Mouse (Mus musculus): ENCODE results near the gene Gm5134. TPM values are rescaled to one million over a fixed set of nuclear protein-coding genes. Genes with fewer than 3 reads are reported as not detected.

The Gm5134 gene
- polyA plus RNA-seq, 1 experiment from 2014 or later: not detected

DNA sequence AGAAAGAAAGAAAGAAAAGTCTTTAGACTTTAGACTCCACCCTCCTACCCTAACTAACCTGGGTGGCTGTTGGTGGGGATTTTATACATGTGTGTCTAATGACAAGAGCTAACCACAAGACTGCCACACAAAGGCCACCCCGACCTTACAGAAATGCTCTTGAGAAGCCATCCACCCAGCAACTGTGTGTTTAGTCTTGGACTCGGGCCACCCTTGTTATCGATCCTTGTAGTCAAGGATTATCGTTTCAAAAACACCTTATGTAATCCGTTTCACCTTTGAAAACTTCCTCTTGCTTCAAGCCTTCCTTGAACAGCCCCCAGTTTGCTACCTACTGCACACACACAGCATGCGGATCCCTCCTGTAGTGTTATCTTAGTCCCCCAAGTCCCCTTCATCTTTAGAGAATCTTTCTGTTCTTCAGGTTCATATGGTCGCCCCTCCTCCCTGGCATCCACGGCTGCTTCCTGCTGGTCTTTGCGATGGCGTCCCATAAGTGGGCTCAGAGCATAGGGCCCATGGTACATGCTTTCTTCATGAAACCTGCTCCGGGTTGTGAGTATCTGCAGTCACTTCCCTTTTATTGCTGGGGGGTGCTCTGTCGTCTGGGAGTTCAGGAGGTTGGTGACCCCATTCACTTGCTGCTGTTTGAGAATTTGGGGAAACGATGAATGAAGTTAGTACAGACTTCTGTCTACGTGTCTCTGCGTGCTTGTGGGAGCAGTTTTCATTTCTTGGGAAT, 11.4 kb upstream of the Gm5134 start, which contains the start of gene Vpreb3:
TSS of gene Vpreb3 (plus strand) at position 322 of the 742 bp plus-strand sequence.
- H3K27me3 ChIP-seq: peaks cover 21% of the 10 kb centered on the region
- H3K36me3 ChIP-seq (replicated peaks): no peaks in the 10 kb centered on the region
- WGBS: 84% methylated on average over 15 of the region's 15 CpGs
- no peak within 1 kb of the TSS for H3K4me3 ChIP-seq (replicated peaks)
- no peaks in the 10 kb centered on the region for H3K9me3 ChIP-seq
- H3K27ac ChIP-seq: no peak within 1 kb of the TSS
- H3K9ac ChIP-seq: no peak within 1 kb of the TSS
- ATAC-seq (ENCODE audit: low FRiP score): no peak
- H3K4me2 ChIP-seq: no peak within 1 kb of the TSS
- H3K4me1 ChIP-seq: peaks cover 16% of the 10 kb centered on the region

DNA sequence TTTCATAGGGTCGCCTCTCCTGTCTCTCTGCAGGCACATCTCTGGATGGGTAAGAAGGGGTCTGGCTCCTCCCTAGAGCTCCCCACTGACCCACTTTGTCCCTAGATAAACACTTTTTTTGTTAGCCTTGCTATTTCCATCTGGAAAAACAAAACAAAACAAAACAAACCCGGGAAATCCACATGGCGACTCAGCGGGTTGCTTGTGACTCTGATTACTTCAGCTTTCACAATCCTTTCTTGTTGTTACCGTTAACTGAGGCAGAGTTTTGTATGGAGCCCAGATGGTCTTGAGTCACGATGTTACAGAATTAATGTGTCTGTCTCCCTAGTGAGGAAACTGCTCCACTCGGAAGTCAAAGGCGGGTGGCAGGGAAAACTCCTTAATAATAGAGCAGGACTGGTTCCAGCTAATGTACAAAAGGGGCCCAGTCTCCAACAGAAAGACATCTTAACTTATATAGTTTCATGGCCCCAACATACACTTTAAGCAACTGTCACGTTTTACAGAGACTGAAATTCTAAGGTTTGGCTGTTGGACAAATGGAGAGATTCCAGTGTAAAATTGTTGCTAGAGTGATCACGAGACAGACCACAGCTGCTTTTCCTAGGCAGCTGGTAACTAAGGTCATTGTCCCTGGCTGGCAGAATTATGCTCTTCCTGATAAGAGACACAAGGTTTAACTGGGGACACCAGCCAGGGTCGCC, 10.1 kb upstream of the Gm5134 start:
- Histone ChIP-seq H3K9me3 (no peaks in the 10 kb centered on the region), H3K4me2 (no peak overlapping the region), H3K27ac (no peak overlapping the region), H3K36me3 (replicated peaks) (no peaks in the 10 kb centered on the region), H3K4me1 (peaks cover 16% of the 10 kb centered on the region), H3K4me3 (replicated peaks) (no peak overlapping the region), H3K27me3 (peaks cover 20% of the 10 kb centered on the region; the same call in 1 of the 2 replicates), H3K9ac (no peak overlapping the region)
- 0 out of 2 replicates have a peak, but pooled peaks have one; percentile 30 for ATAC-seq (ENCODE audit: low FRiP score)
- 29% methylated on average over 11 of the region's 11 CpGs for WGBS

DNA sequence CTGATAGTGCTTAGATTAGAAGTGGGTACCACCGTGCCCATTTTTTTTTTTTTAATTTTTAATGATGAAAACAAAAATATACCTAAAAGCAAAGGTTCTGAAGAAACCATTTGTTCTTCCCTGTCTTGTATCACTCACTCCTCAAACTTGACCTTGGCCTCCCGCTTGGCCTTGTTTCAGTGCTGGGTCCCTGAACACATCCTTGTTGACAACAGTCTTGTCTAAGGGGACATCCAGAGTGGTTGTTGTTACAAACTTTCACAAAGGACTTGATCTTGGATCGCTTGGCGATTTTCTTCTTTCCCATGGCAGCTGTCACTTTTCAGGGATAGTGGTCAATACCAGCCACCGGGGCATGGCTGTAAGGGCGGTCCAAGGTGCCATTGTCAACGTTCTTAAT, 9.1 kb upstream of the Gm5134 start:
- Histone ChIP-seq H3K4me3 (replicated peaks) (no peak overlapping the region), H3K36me3 (replicated peaks) (no peaks in the 10 kb centered on the region), H3K9me3 (no peaks in the 10 kb centered on the region), H3K4me1 (peaks cover 16% of the 10 kb centered on the region), H3K27ac (no peak overlapping the region), H3K27me3 (peaks cover 29% of the 10 kb centered on the region), H3K4me2 (no peak overlapping the region), H3K9ac (no peak overlapping the region)
- no peak for ATAC-seq (ENCODE audit: low FRiP score)
- WGBS: 94% methylated on average over 7 of the region's 7 CpGs

DNA sequence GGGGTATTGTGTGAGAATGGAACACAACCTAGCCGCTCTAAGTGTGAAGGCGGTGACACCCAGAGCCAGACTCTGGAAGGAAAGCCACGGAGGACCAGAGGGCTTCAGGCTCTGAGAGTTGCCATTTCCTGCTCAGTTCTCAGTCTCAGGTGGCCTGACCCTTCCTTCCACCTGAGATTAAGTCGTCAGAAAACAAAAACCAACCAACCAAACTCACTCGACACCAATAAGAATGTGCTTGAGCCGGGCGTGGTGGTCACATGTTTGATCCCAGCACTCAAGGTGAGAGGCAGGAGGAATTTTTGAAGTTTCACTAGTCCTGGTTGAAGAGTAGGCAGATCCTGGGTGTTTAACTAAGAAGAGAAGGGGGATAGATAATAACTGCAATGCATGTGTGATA, 8.4 kb upstream of the Gm5134 start:
- no peak for ATAC-seq (ENCODE audit: low FRiP score)
- H3K27me3 ChIP-seq: peaks cover 33% of the 10 kb centered on the region
- no peak overlapping the region for H3K9ac ChIP-seq
- WGBS: 86% methylated on average over 7 of the region's 7 CpGs
- no peak overlapping the region for H3K27ac ChIP-seq
- H3K9me3 ChIP-seq: no peaks in the 10 kb centered on the region
- H3K4me2 ChIP-seq: no peak overlapping the region
- no peak overlapping the region for H3K4me3 ChIP-seq (replicated peaks)
- H3K36me3 ChIP-seq (replicated peaks): no peaks in the 10 kb centered on the region
- H3K4me1 ChIP-seq: peaks cover 17% of the 10 kb centered on the region

DNA sequence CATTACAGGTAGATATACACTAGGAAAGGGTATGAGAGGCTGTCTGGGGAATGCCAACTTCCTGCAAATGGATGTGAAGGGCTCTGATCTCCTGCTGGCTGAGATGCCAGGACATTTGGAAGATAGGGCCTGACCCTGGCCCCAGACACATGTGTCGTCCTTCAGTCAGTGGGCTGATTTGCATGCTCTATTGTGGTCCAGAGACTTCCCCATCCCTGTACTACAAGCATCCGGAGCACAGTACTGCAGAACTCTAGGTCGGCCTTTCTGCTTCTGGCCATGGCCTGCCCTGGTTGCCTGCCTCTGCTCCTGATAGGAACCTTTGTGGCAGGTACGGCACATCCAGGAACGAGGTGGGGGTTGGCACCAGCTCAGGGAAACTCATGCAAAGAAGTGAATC, 6.2 kb upstream of the Gm5134 start:
- no peak for ATAC-seq (ENCODE audit: low FRiP score)
- peaks cover 31% of the 10 kb centered on the region for H3K27me3 ChIP-seq
- no peak overlapping the region for H3K4me3 ChIP-seq (replicated peaks)
- H3K4me1 ChIP-seq: peaks cover 20% of the 10 kb centered on the region
- H3K4me2 ChIP-seq: no peak overlapping the region
- H3K9me3 ChIP-seq: no peaks in the 10 kb centered on the region
- no peak overlapping the region for H3K9ac ChIP-seq
- no peak overlapping the region for H3K27ac ChIP-seq
- H3K36me3 ChIP-seq (replicated peaks): no peaks in the 10 kb centered on the region
- 78% methylated on average over 5 of the region's 5 CpGs for WGBS

DNA sequence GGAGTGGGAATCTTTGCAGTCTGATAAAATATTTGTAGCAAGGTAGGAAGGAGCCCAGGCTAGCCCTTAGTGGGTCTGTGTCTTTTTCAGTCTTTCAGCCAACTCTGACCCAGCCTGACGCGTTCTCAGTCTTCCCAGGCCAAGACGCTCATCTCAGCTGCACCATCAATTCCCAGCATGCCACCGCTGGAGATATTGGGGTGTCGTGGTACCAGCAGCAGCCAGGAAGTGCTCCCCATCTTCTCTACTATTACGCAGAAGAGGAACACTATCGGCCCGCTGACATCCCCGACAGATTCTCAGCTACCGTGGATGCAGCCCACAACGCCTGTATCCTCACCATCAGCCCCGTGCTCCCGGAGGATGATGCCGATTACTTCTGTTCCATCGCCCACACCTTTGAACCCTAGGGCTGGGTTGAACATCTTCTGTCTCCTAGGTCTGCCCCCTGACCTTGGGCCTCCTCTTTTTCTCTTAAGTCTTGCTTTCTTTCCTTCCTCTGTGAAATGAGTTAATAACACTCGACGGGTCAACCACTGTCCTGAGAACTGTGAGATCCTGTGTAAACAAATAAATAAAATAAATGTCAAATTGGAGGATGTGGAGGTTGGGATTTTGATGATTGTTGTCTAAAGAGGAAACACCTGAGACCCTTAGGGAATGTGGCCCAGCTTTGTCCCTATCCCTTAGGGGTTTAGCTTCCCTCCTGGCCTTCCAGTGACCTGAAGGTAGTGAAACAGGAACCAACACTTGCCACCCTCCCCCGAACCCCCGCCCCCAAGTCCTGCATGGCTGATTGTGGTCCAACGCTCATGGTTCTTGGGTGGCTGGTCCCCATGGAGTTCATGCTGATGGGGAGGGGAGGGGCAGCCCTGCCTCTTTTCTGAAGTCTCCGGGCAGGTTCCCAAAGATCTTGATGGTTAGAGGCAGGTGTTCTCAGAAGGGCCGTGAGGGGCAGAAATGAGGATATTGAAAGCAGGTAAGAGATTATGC, 5.0 kb upstream of the Gm5134 start:
- Histone ChIP-seq H3K9ac (no peak overlapping the region), H3K4me1 (peaks cover 12% of the 10 kb centered on the region), H3K27ac (no peak overlapping the region), H3K9me3 (no peaks in the 10 kb centered on the region), H3K27me3 (peaks cover 26% of the 10 kb centered on the region), H3K4me3 (replicated peaks) (no peak overlapping the region), H3K4me2 (no peak overlapping the region), H3K36me3 (replicated peaks) (no peaks in the 10 kb centered on the region)
- WGBS: 84% methylated on average over 22 of the region's 22 CpGs
- no peak for ATAC-seq (ENCODE audit: low FRiP score)

DNA sequence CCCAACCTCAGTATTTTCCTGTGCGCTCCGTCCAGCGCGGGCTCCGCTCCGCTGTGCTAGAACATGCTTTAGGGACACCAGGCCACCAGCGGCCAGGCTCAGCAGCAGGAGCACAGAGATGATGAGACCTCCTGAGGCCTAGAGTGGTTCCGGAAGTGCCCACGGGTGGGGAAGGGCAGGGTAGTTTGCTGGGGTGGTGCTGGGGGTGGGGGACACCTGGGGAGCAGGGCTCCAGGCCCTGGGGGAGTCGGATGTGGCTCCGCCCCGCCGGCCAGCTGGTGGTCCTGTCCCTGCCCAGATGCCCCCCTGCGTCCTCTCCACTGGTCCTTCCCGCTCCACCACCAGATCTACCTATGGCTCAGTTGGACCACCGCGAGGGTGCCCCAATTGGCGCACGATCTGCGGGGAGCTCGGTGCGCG, 3.5 kb upstream of the Gm5134 start:
- WGBS: 3% methylated on average over 23 of the region's 23 CpGs
- no peak overlapping the region for H3K27ac ChIP-seq

DNA sequence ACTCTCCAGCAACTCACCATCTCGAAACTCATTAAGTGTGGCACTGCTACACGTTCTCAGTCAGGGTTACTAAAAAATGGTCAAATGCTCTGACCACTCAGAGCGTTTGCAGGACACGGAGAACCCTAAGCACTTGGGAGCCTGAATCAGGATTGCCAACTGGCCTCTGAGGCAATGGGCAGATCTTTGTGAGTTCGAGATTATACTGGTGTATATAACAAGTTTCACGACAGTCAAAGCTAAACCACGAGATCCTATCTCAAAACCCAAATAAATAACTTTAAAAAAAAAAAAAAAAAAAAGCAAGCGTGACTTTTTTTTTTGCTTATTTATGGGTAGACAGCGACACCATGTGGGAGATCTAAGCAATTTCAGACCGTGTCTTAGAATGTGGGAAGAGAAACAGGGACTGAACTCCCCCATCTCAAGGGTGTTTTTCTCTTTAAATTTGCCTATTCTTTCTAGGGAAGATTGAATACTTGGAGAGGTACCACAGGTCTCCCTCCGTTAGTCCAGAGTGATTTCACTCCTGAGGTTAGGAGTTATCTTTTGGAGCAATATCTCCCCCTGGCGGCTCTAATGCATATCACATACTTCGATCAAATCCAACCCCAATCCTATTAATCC, 2.8 kb upstream of the Gm5134 start:
- Histone ChIP-seq H3K27me3 (peaks cover 26% of the 10 kb centered on the region), H3K4me3 (replicated peaks) (peak overlapping the region; percentile 44), H3K4me1 (peaks cover 10% of the 10 kb centered on the region; the same call in 1 of the 2 replicates), H3K36me3 (replicated peaks) (no peaks in the 10 kb centered on the region), H3K27ac (no peak overlapping the region), H3K4me2 (peak overlapping the region; percentile 88), H3K9me3 (no peaks in the 10 kb centered on the region), H3K9ac (peak overlapping the region; percentile 59; the same call in 1 of the 2 replicates)
- 6% methylated on average over 13 of the region's 13 CpGs for WGBS
- ATAC-seq (ENCODE audit: low FRiP score): 0 out of 2 replicates have a peak, but pooled peaks have one; percentile 10

More for the DNA sequence above, 3.5 kb upstream of the Gm5134 start:
- Histone ChIP-seq H3K4me1 (peaks cover 10% of the 10 kb centered on the region; the same call in 1 of the 2 replicates), H3K36me3 (replicated peaks) (no peaks in the 10 kb centered on the region), H3K9ac (peak overlapping the region; percentile 59), H3K9me3 (no peaks in the 10 kb centered on the region), H3K4me3 (replicated peaks) (peak overlapping the region; percentile 44), H3K27me3 (peaks cover 26% of the 10 kb centered on the region), H3K4me2 (peak overlapping the region; percentile 88)
- ATAC-seq (ENCODE audit: low FRiP score): peak; percentile 75

DNA sequence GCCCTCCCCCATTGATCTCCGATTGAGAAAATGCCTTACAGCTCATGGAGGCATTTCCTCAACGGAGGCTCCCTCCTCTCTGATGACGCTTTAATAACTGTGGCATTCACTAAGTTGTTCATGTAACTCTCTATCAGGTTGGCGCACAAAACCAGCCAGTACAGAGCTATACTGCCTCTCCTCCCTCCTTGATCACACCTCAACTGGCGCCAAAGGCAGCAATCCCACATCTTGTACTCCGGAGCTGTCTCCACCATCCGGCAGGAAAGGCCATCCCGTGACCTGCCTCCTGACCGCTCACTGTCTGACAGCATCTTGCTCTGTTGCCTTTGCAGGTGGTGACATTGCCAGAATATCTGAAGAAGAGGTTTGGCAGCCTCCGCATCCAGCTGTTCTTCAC, 19.5 kb downstream of the Gm5134 start:
- Histone ChIP-seq H3K4me3 (replicated peaks) (no peak overlapping the region), H3K27me3 (no peaks in the 10 kb centered on the region), H3K36me3 (replicated peaks) (no peaks in the 10 kb centered on the region), H3K4me2 (no peak overlapping the region), H3K9me3 (no peaks in the 10 kb centered on the region), H3K27ac (no peak overlapping the region), H3K4me1 (no peaks in the 10 kb centered on the region), H3K9ac (no peak overlapping the region)
- no peak for ATAC-seq (ENCODE audit: low FRiP score)
- 92% methylated on average over 10 of the region's 10 CpGs for WGBS

DNA sequence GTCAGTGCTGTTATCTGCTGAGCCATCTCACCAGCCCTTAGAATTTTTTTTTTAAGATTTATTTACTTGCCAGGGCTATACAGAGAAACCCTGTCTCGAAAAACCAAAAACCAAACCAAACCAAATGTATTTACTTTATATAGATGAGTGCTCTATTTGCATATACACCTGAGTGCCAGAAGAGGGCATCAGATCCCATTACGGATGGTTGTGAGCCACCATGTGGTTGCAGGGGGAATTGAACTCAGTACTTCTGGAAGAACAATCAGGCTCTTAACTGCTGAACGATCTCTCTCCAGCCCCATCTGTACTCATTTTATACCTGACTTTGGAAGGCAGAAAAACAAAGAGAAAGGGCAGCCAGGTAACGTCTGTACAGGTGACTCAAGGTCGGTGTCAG, 20.9 kb downstream of the Gm5134 start:
- H3K4me2 ChIP-seq: no peak overlapping the region
- no peak overlapping the region for H3K4me3 ChIP-seq (replicated peaks)
- H3K9ac ChIP-seq: no peak overlapping the region
- no peaks in the 10 kb centered on the region for H3K36me3 ChIP-seq (replicated peaks)
- no peaks in the 10 kb centered on the region for H3K27me3 ChIP-seq
- no peak for ATAC-seq (ENCODE audit: low FRiP score)
- H3K27ac ChIP-seq: no peak overlapping the region
- no peaks in the 10 kb centered on the region for H3K9me3 ChIP-seq
- H3K4me1 ChIP-seq: no peaks in the 10 kb centered on the region
- WGBS: 80% methylated on average over 5 of the region's 5 CpGs

DNA sequence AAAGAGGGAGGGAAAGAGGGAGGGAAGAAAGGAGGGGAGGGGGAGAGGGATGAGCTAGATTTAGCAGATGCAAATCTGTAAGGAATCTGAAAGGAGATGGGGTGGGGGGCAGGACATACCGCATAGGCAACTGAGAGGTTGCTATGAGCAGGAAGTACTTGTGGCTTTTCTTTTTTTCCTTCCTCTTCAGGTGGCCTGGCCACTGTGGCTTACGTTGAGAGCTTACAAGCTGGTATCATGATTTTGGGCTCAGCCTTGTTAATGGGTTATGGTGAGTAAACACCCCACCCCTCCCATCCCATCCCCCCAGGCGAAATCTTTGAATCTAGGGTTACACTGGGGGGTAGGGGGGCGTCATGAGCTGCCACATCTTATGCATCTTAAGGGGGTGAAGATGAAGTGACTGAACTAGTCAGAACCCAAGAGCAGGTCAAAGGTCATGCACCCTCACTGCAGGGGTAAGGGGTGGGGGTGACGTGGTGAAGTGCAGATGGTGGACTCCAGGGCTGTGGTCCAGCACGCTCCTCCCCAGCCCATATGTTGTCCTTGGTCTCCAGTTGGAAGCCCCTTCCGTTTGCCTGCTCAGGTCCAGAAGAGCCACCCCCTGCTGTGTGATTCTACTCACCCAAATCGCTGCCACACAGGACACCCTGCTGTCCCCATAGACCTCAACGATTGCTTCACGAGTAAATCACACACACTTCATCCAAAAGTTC, 24.0 kb downstream of the Gm5134 start:
- no peak overlapping the region for H3K9ac ChIP-seq
- ATAC-seq (ENCODE audit: low FRiP score): no peak
- H3K4me3 ChIP-seq (replicated peaks): no peak overlapping the region
- no peak overlapping the region for H3K4me2 ChIP-seq
- no peaks in the 10 kb centered on the region for H3K27me3 ChIP-seq
- H3K36me3 ChIP-seq (replicated peaks): no peaks in the 10 kb centered on the region
- H3K4me1 ChIP-seq: no peaks in the 10 kb centered on the region
- 48% methylated on average over 10 of the region's 10 CpGs for WGBS
- no peak overlapping the region for H3K27ac ChIP-seq
- H3K9me3 ChIP-seq: no peaks in the 10 kb centered on the region

All from forebrain, embryonic 12.5 days (tissue).